Mouse (Mus musculus) embryonic facial prominence, embryonic 15.5 days (tissue): ENCODE measurements around the gene Adam1b. TPM values are rescaled to one million over a fixed set of nuclear protein-coding genes. Genes with fewer than 3 reads are reported as not detected.
A peak's percentile ranks its signal among the peaks of the same experiment; 100 is the strongest.

ENCODE experiments used
- ATAC-seq: fragments of 200-750 bp; cut with Nextera tagmentation; 2 replicates; pipeline ENCODE4 v1.8.0; 2017; ENCODE audit warnings: low read depth, moderate TSS enrichment; ENCODE audit not compliant: insufficient number of reproducible peaks, low FRiP score, low TSS enrichment
- H3K27ac ChIP-seq: fragments of 300-500 bp; sonication (generic); replicated peaks from 2 replicates; pipeline ENCODE4 v1.5.1; 2015; ENCODE audit warnings: mild to moderate bottlenecking, inconsistent platforms
- H3K27me3 ChIP-seq: fragments of 300-500 bp; sonication (generic); 2 replicates; pipeline ENCODE4 v1.6.1; 2015; ENCODE audit warnings: inconsistent platforms
- H3K36me3 ChIP-seq: fragments of 300-500 bp; sonication (generic); 2 replicates; pipeline ENCODE4 v1.6.1; 2015; ENCODE audit warnings: mild to moderate bottlenecking, inconsistent platforms
- H3K4me1 ChIP-seq: fragments of 300-500 bp; sonication (generic); 2 replicates; pipeline ENCODE4 v1.6.1; 2015; ENCODE audit warnings: inconsistent platforms
- H3K4me2 ChIP-seq: fragments of 300-500 bp; sonication (generic); replicated peaks from 2 replicates; pipeline ENCODE4 v1.6.1; 2015; ENCODE audit warnings: mild to moderate bottlenecking, inconsistent platforms
- H3K4me3 ChIP-seq: fragments of 300-500 bp; sonication (generic); replicated peaks from 2 replicates; pipeline ENCODE4 v1.5.1; 2015; ENCODE audit warnings: mild to moderate bottlenecking, inconsistent platforms
- H3K9ac ChIP-seq: fragments of 300-500 bp; sonication (generic); 2 replicates; pipeline ENCODE4 v1.6.1; 2015; ENCODE audit warnings: inconsistent platforms
- H3K9me3 ChIP-seq: fragments of 300-500 bp; sonication (generic); replicated peaks from 2 replicates; pipeline ENCODE4 v1.6.1; 2016; ENCODE audit warnings: inconsistent platforms
- WGBS: fragments of 180-500 bp; shearing (Covaris S2); methylation state at CpG from one replicate; pipeline ENCODE4 v1.1.7; 2015; 5-methylcytosine and 5-hydroxymethylcytosine counted together
- polyA plus RNA-seq: library from polyadenylated mRNA; unstranded; fragments of >200 nt; fragmentation: Nextera tagmentation; extraction: Ambion mirVana; gene quantifications from 2 replicates; pipeline ENCODE4 v1.2.1, GENCODE M21; 2015

Adam1b gene
- polyA plus RNA-seq, 1 experiment from 2014 or later = not detected

DNA sequence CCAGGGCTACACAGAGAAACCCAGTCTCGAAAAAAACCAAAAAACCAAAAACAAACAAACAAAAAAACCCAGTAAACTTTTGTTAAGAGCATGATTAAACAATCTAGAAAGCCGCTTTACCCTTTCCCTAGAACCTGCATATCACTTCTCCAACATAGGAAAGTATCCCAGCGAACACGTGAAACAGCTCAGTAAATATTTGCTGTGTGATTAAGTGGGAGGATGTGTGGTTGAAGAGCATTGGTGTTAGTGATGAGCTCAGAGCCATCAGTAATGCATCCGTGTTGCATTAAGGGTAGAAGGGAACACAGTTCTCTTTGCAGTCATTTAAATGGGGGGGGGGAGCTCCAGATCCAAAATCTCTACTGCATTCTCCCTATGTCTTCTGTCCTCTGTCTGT is 18.4 kb downstream of the Adam1b start:
- H3K9ac ChIP-seq = no peak overlapping the region
- H3K36me3 ChIP-seq = no peaks in the 10 kb centered on the region
- ATAC-seq = no peak
- no peak overlapping the region for H3K27ac ChIP-seq
- H3K4me2 ChIP-seq = no peak overlapping the region
- H3K27me3 ChIP-seq = no peaks in the 10 kb centered on the region
- H3K9me3 ChIP-seq = no peaks in the 10 kb centered on the region
- no peak overlapping the region for H3K4me3 ChIP-seq
- no peaks in the 10 kb centered on the region for H3K4me1 ChIP-seq
- WGBS = 79% methylated on average over 5 of the region's 5 CpGs

GRCm38 (mm10) chr5:121477680-121478079 is 25.6 kb downstream of the Adam1b start:
- no peak overlapping the region for H3K9ac ChIP-seq
- H3K4me2 ChIP-seq = no peak overlapping the region
- H3K27me3 ChIP-seq = no peaks in the 10 kb centered on the region
- WGBS = 31% methylated on average over 3 of the region's 3 CpGs
- H3K27ac ChIP-seq = no peak overlapping the region
- H3K4me1 ChIP-seq = no peaks in the 10 kb centered on the region
- H3K4me3 ChIP-seq = no peak overlapping the region
- no peaks in the 10 kb centered on the region for H3K9me3 ChIP-seq
- no peak for ATAC-seq
- no peaks in the 10 kb centered on the region for H3K36me3 ChIP-seq

DNA sequence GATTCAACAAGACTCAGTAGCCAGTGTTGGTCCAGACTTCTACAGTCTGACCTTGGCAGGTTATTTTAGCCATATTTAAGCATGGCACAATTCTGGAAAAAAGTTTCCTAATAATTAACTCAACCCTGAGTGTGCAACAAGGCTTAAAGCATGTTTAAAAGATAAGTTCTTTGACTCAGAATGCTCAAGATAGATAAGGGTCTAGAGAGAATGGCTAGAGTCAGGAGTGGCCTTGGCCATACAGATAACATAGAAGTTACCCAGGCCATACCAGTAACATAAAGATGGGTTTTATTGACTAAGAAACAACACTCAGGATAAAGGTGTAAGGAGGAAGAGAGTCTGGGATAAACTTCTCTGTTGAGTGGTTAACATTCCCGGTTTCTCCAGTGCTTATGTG is 27.2 kb downstream of the Adam1b start:
- no peak for ATAC-seq
- 84% methylated on average over 1 of the region's 1 CpGs for WGBS
- no peak overlapping the region for H3K9ac ChIP-seq

GRCm38 (mm10) chr5:121474610-121475009 is 28.6 kb downstream of the Adam1b start:
- ATAC-seq = no peak
- Histone ChIP-seq H3K4me3 (no peak overlapping the region), H3K4me1 (no peaks in the 10 kb centered on the region), H3K36me3 (no peaks in the 10 kb centered on the region), H3K27me3 (no peaks in the 10 kb centered on the region), H3K27ac (no peak overlapping the region), H3K4me2 (no peak overlapping the region), H3K9ac (no peak overlapping the region), H3K9me3 (no peaks in the 10 kb centered on the region)
- 62% methylated on average over 7 of the region's 7 CpGs for WGBS

More for the DNA sequence above, 27.2 kb downstream of the Adam1b start:
- no peaks in the 10 kb centered on the region for H3K4me1 ChIP-seq
- H3K9me3 ChIP-seq = no peaks in the 10 kb centered on the region
- no peak overlapping the region for H3K27ac ChIP-seq
- H3K4me3 ChIP-seq = no peak overlapping the region
- no peak overlapping the region for H3K4me2 ChIP-seq
- no peaks in the 10 kb centered on the region for H3K36me3 ChIP-seq
- H3K27me3 ChIP-seq = no peaks in the 10 kb centered on the region

DNA sequence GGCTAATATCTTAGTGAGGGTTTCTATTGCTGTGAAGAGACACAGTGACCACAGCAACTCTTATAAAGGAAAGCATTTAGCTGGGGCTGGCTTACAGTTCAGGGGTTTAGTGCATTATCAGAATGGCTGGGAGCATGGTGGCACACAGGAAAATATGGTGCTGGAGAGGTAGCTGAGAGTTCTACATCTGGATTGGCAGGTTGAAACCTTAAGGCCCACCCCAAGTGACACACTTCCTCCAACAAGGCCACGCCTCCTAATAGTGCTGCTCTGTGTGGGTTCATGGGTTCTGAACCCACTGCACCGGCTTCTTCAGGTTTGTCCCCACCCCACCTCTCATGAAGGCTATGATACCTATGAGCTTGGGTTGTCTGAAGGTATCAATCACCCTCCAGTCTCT is 30.8 kb downstream of the Adam1b start:
- Histone ChIP-seq H3K36me3 (no peaks in the 10 kb centered on the region), H3K4me1 (no peaks in the 10 kb centered on the region), H3K27ac (no peak overlapping the region), H3K9ac (no peak overlapping the region), H3K9me3 (no peaks in the 10 kb centered on the region), H3K4me2 (no peak overlapping the region), H3K27me3 (no peaks in the 10 kb centered on the region), H3K4me3 (no peak overlapping the region)
- no peak for ATAC-seq
- 88% methylated on average over 2 of the region's 2 CpGs for WGBS

DNA sequence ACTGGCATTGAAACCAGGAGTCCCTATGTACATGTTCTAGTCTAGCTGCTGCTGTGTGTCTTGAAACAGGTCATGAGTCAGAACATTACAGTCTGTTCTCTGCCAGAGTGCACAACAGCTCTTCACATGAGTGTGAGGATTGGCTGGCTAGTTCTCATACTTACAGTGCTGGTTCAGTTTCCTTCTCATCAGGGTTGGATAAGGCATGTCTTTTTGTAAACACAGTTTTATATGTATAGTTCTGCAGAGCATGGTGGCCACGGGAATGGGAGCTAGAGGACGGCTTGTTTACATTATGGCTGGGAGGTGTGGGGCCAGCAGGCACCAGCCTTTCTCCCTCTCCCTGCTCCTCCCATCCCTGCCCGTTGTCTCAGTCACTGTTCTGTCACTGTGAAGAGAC is 33.7 kb downstream of the Adam1b start:
- Histone ChIP-seq H3K27ac (no peak overlapping the region), H3K4me3 (no peak overlapping the region), H3K27me3 (no peaks in the 10 kb centered on the region), H3K4me2 (no peak overlapping the region), H3K9me3 (no peaks in the 10 kb centered on the region), H3K4me1 (no peaks in the 10 kb centered on the region), H3K9ac (no peak overlapping the region), H3K36me3 (no peaks in the 10 kb centered on the region)
- no peak for ATAC-seq
- 43% methylated on average over 3 of the region's 3 CpGs for WGBS

GRCm38 (mm10) chr5:121463601-121464250 is 39.5 kb downstream of the Adam1b start:
- Histone ChIP-seq H3K4me2 (no peak overlapping the region), H3K4me1 (no peaks in the 10 kb centered on the region), H3K27me3 (no peaks in the 10 kb centered on the region), H3K36me3 (no peaks in the 10 kb centered on the region), H3K4me3 (no peak overlapping the region), H3K9me3 (no peaks in the 10 kb centered on the region), H3K27ac (no peak overlapping the region), H3K9ac (no peak overlapping the region)
- 57% methylated on average over 5 of the region's 5 CpGs for WGBS
- no peak for ATAC-seq

DNA sequence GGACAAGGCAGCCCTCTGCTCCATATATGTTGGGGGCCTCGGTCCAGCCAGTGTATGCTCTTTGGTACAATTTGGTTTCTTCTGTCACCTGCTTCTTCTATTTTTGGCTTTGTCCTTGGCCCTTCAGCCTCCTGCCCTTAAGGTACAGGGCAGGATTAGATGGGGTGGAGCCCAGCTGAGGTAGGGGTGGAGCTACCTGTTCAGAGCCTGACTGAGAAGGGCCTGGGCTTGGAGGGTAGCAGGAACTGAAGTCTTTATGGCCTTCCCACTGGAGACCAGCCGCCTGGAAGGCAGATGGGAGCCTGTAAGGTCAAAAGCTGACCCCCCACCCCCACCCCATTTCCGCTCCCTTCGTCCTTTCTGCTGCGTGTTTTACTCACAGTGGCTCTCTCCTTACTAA is 40.3 kb downstream of the Adam1b start:
- Histone ChIP-seq H3K36me3 (no peaks in the 10 kb centered on the region), H3K4me2 (no peak overlapping the region), H3K9me3 (no peaks in the 10 kb centered on the region), H3K4me3 (no peak overlapping the region), H3K27me3 (no peaks in the 10 kb centered on the region), H3K9ac (no peak overlapping the region), H3K4me1 (no peaks in the 10 kb centered on the region), H3K27ac (no peak overlapping the region)
- 56% methylated on average over 5 of the region's 5 CpGs for WGBS
- no peak for ATAC-seq

DNA sequence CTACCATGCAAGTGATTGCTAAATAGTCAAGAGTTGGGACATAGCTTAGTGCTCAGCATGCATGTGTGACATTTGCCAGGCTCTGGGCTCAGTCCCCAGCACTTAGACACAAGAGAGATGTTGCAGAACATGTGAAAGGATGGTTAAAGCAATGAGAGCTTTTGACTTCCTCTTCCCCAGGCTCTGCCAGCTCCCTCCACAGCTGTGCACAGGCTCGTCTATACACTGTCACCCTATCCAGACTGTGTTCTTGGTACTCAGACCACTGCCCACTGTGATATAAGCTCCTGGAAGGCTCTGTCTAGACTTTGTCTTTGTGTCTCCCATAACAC is 41.1 kb downstream of the Adam1b start:
- WGBS = 3% methylated on average over 1 of the region's 1 CpGs
- Histone ChIP-seq H3K27me3 (no peaks in the 10 kb centered on the region), H3K4me1 (no peaks in the 10 kb centered on the region), H3K36me3 (no peaks in the 10 kb centered on the region), H3K4me3 (no peak overlapping the region), H3K4me2 (no peak overlapping the region), H3K9ac (no peak overlapping the region), H3K27ac (no peak overlapping the region), H3K9me3 (no peaks in the 10 kb centered on the region)
- ATAC-seq = no peak

DNA sequence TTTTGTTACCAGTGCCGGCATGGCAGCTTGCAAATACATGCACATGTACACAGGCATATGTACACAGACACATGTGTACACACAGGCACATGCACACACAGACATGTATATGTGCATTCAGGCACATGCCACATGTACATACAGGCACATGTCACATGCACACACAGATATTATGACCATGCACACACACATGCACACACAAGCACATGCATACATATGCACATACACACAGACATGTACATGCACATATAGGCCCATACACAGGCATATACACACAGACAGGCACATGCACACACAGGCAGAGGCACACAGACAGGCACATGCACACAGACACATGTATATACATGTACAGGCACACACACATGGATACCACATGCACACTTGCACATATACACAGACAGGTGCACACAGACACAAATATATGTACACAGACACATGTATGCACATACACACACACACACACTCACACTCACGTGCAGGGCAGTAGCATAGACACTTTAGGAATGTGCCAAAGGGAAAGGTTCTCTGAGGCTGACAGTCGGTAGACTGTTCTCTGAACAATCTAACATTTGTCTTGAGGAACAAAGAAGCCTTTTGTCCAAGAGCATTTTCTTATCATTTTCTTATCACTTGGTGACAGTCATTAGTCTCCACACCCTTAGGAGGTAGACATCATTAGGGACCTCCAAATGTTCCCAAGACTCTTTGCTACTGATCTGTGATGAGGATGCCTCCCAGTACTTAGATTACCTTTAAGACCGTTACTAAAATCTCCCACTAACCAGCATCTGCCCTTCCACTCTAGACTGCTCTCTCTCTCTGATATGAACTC is 41.7 kb downstream of the Adam1b start:
- no peaks in the 10 kb centered on the region for H3K4me1 ChIP-seq
- no peak overlapping the region for H3K4me3 ChIP-seq
- H3K27me3 ChIP-seq = no peaks in the 10 kb centered on the region
- no peak overlapping the region for H3K9ac ChIP-seq
- no peaks in the 10 kb centered on the region for H3K36me3 ChIP-seq
- no peak overlapping the region for H3K27ac ChIP-seq
- no peak overlapping the region for H3K4me2 ChIP-seq
- no peaks in the 10 kb centered on the region for H3K9me3 ChIP-seq
- WGBS = 41% methylated on average over 4 of the region's 4 CpGs
- no peak for ATAC-seq

GRCm38 (mm10) chr5:121455510-121456265 is 47.5 kb downstream of the Adam1b start:
- 59% methylated on average over 9 of the region's 9 CpGs for WGBS
- no peak overlapping the region for H3K9ac ChIP-seq
- no peaks in the 10 kb centered on the region for H3K36me3 ChIP-seq
- H3K4me3 ChIP-seq = no peak overlapping the region
- no peaks in the 10 kb centered on the region for H3K9me3 ChIP-seq
- ATAC-seq = no peak
- H3K27ac ChIP-seq = 0 out of 2 replicates have a peak overlapping the region, but pooled peaks have one; percentile 17
- peaks cover 30% of the 10 kb centered on the region for H3K4me1 ChIP-seq
- H3K27me3 ChIP-seq = no peaks in the 10 kb centered on the region
- no peak overlapping the region for H3K4me2 ChIP-seq
